Mouse (Mus musculus) cerebellum, adult 11-12 months (tissue): ENCODE measurements around the gene Ubac2.

Experiments used
- DNase-seq: peaks from one replicate; pipeline ENCODE4 v3.0.0; 2022

Gene Ubac2

DNA sequence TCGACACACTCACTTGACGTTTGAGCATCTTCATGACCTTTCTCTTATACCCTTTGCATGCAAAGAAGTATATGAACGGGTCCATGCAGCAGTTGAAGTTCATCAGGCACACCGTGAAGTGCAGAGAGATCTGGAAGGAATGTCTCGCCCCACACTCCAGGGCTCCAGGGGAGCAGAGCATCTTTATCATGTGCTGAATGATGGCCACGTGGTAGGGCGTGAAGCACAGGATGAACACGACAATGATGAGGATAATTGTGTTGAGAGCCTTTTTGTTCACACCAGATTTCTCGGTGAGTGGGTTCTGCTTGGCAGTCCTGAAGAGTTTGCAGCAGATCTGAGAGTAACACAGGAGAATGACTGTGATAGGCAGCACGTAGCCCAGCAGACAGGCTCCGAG, 75.7 kb downstream of the Ubac2 start:
- DNase-seq, result no peak

DNA sequence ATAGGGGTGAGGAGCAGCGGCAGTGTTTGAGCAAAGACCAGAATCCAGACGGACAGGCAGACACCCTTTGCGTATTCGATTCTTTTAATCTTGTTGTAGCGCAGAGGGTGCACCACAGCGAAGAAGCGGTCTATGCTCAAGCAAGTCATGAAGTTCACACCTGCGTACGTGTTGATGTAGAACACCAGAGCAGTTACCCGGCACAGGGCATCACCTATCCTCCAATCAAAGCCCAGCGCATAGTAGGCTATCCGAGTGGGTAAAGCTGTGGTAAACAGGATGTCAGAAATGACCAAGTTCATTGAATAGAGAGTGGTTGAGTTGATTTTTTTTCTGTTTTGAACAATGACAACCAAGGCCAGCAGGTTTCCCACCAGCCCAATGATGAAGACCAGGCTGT, 76.2 kb downstream of the Ubac2 start:
- no peak for DNase-seq

DNA sequence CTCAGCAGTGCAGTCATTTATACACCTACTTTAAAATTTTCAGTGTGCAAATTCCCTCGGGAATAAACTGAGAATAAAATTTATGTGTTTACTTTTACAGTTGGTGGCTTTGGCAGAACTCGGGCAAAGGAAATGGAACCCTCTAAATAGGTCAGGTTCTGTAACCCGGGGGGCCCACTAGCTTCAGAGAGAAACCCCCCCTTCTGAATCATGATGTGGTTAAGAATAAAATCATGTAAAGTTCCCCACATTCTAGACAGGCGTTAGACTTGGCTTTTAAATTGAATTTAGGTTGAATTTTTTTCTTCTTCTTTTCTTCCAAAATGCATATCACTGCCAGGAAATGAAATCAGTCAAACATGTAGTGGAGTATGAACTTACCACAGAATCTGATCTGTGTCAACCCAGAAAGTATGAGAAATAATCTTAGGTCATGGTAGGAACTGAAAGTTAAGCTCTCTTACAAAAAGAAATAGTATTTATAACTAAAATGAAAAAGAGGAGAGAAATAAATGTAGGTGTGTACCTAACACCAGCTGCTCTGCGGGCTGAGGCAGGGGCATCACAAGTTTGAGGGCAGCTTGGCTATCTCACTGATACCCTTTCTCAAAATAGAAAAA, 76.9 kb downstream of the Ubac2 start:
- no peak for DNase-seq

- no peak for DNase-seq
Measured at GRCm38 (mm10) chr14:121956291-121956690, 77.9 kb downstream of the Ubac2 start.

DNA sequence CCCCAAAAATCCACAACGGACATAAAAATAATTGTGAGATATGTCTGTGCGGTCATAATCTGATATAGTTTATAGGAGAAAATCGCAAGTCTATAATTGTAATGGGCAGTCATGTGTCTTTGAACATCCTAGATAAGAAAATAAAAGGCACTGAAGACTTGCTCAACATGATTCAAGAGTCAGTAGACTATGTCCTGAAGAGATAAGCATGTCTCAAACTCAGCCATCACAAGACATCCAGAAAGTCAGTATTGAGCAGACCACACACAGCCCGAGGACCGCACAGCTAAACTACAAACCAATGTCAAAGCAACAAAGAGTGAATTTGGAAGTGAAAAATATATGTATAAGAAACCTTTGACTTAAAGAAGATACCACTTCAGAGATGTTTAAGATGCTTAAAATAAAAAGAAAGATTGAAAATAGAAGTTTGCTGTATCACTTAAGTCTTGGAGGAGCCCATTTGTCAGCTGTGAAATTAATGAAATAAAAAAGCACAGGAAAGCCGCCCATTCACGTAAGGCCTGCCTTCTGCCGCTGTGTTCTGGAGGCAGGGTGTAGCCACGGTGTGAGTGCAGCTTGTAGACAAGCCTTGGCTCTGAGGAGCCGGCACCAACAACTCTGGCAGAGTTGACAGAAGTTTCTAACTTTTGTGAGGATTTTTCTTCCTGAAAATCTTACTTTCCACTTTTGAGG, 78.9 kb downstream of the Ubac2 start:
- no peak for DNase-seq

- DNase-seq, result no peak
Measured at GRCm38 (mm10) chr14:121958041-121958750, 79.8 kb downstream of the Ubac2 start.

DNA sequence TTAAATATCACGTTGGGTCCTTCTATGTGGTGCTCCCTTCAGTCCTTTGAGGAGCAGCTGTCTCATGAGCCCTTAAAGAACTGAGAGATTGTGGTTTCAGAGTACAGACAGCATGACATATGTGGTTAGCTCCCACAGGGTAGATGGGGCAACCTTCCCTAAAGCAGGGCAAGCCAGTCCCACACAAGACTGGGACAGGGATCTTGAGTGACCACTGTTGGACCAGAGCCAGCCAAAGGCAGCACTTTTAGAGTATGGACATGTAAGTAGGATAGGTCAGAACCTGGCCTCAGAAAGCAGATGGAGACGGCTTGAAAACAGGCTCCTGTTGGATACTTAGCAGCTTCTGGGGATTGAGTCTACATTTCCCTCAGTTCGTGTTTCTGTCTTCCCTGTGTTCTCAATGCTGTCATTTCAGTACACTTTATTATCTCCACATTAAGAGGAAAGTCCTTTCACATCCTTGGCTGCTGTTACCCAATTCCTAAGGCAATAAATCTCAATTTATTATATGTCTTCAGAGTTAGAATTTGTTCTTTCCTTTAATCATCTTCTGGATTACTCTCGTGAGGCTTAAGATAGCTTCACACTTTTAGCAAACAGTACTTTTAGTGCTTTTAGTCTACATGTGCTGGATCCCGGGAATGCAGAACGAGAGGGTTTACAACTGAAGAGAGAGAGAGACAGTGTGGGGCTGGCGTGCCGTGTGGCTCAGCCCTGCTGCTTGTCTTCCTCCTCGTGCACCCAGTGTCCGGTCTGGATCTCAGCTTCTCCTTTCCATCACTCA, 80.5 kb downstream of the Ubac2 start:
- DNase-seq, result no peak

- no peak for DNase-seq
Measured at GRCm38 (mm10) chr14:121959538-121959980, 81.1 kb downstream of the Ubac2 start.

DNA sequence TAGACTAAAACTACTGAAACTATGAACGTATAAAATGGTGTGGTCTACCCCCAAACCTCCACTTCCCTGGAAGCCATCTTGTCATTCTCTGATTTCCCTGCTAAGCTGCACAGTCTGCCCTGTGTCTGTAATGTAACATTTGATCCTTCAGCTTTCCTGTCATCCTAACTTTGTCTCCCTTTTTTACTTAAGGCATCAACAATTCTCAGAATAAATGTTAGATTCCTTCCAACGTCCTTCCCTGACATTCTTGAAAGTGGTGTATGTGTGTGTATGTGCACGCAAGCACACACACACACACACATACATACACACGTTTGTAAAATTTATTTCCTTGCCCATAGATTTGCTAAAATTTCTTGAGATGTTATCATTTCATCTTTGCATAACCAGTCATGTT, 81.6 kb downstream of the Ubac2 start:
- no peak for DNase-seq

GRCm38 (mm10) chr14:121960531-121960930, 82.1 kb downstream of the Ubac2 start:
- DNase-seq, result no peak

- DNase-seq, result no peak
Measured at GRCm38 (mm10) chr14:121960997-121961396, 82.6 kb downstream of the Ubac2 start.

DNA sequence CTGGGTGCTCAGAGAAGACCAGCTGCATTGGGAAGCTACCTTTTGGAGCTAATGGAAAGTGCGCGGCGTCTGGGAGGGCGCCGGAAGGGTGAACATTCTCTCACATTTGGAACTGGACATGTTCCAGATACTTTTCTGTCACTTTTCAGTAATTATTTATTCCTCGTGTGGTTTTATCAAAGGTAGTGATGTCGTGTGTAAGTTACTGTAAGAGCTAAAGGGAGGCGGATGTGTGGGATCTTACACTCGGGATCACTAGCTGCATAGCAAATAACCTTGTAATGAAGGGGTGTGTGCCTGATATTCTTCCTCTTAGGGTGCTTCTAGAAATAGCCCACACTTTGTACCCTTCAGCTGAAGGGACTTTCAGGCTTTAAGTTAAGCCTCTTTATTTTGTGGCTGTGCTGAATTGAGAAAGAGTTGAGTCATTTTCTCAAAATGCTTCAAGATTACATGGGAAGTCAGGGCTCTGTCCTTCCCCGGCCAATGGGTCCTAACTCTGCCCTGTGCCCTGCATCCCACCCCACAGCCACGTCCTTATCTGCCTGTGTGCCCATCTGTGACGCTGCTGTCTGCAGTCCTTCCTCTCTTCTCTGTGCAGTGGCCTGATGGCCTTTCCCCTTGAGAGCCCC, 83.2 kb downstream of the Ubac2 start:
- DNase-seq, result no peak

GRCm38 (mm10) chr14:121962128-121962890, 83.9 kb downstream of the Ubac2 start:
- no peak for DNase-seq

- DNase-seq, result no peak
Measured at GRCm38 (mm10) chr14:121963251-121963941, 85.0 kb downstream of the Ubac2 start.

- no peak for DNase-seq
Measured at GRCm38 (mm10) chr14:121963942-121964335, 85.5 kb downstream of the Ubac2 start.

DNA sequence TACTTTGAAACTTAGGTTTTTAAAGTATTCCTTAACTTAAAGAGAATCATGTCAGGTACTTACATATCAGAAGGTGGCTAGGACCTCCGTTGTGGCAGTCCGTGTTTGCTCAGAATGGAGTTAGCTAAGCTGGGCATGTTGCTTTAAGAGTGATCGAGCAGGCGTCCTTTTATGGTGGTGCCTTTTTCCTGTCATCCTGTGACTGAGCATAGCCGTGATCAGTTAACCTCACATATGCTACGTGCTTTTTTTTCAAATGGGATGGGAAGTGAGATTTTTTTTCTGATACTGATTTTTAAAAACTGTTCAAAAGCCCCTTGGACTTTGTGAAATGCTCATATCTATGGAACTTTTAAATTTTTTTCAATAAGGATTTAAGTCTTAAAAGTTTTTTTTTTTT, 86.6 kb downstream of the Ubac2 start, which contains the start of gene Gpr183:
Gene Gpr183 (minus strand): TSS at position 206 of the 400 bp plus-strand sequence.
- DNase-seq, result no peak

GRCm38 (mm10) chr14:121965461-121965860, 87.0 kb downstream of the Ubac2 start:
- DNase-seq, result no peak

DNA sequence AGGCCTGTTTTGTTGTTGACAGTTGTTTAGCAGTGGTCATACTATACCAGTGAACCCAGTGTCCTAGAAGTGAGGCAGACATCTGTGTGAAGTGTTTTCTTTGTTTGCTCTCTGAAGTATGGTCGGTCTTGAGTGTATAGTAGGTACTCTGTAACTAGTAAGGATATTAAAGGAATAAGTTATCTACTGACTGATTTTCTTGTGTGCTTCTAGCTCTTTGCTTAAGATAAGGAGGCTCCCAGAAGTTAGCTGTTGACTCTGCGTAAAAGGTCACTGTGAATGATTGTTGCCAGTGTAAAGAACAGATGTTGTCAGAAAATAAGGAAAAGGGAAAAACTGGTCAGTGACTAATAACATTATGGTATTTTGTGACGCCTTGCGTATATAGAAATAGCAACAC, 88.7 kb downstream of the Ubac2 start:
- DNase-seq, result no peak

DNA sequence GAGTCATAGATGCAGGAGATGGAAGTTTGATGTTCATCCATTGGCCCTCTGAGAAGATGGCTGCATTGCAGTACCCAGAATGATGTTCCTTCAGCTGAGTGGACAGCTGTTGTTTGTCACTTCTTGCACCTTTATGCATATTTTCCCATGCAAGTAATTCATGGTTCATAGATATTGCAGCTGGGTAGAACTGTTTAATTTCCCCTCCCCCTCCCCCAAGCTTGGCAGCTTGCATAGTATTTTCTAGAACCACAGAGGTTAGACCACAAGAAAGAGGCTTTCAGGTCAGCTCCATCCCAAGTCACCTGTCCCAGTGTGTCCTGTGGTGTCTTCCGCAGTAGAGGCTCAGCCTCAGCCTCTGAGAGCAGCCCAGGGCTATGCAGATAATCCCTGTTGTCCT, 92.0 kb downstream of the Ubac2 start:
- DNase-seq, result no peak

DNA sequence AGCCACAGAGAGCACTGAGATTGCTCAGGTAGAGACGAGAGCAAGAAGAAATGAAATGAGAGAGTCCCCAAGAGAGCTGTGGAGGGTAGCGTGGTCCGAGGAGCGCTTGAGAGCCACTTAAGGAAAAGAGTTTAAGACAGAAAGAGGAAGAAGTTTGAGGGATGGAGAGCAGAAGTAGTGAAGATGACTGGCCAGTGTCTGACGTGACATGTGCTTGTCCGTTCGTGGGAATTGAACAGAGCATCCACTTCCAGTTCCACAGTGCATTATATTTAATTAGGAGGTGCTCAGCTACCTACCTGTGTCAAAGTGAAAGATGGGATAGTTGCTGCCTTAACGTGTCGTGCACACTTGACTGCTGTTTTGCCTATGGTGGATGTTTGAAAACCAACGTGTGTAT, 94.7 kb downstream of the Ubac2 start:
- no peak for DNase-seq

DNA sequence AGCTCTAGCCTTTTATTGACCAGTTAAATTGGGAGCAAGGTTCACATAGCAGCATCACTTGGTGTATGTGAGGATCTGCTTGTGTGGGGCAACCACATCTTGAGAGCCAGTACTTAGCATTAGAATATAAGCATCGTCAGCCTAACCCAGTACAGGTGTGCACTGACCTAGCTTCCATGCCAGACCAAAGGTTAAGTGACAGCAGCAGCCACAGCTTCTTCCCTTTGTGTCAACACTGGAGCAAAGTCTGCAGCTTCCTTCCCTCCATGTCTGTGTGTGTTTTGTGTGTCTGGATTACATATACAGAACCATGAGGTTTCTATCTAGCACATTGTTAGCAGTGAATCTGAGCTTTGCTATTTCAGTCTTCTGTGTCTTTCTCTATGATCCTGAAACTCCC, 103.1 kb downstream of the Ubac2 start:
- DNase-seq, result no peak
